Mouse (Mus musculus) monocyte, adult 2 months (primary cell): ENCODE measurements around the gene Nxph2.
"Not testable (repeated sequence)": the region's sequence is repeated elsewhere in the genome, so short reads cannot be mapped to it uniquely, and the experiment has no call there.

Experiments used
- DNase-seq, 2 experiments: peaks; one replicate each; pipeline ENCODE4 v3.0.0; 2022; ENCODE audit warnings: low spot score in 2 of 2, low read depth in 1 of 2

Gene Nxph2

GRCm38 (mm10) chr2:23320746-23321585, at the start of gene Nxph2:
Nxph2 (plus strand) TSS chr2:23321246.
- DNase-seq = no peak

GRCm38 (mm10) chr2:23290991-23291390, 30.1 kb upstream of the Nxph2 start:
- not testable (repeated sequence) for DNase-seq

GRCm38 (mm10) chr2:23314869-23315268, 6.2 kb upstream of the Nxph2 start:
- DNase-seq = no peak
